Mouse (Mus musculus) large intestine, adult 2 months (tissue): ENCODE data around the gene Cul3. TPM values are rescaled to one million over a fixed set of nuclear protein-coding genes. Genes with fewer than 3 reads are reported as not detected.

Experiments
- polyA plus RNA-seq: library from polyadenylated mRNA; depleted of rRNA; stranded (reverse); fragments of >200 nt; gene quantifications from 2 replicates; pipeline ENCODE4 v1.2.3, GENCODE M21; 2012; rRNA removed

The Cul3 gene
- polyA plus RNA-seq, 1 experiment = 9.5 TPM

Other genes with a start within 250 kb of the Cul3 start
- 0.05 and 0.15 TPM in 2 replicates for gene Fam124b, start 122.0 kb downstream of the Cul3 start, polyA plus RNA-seq
- not detected in 2 replicates for gene Gm45261, start 121.0 kb upstream of the Cul3 start, polyA plus RNA-seq